Mouse (Mus musculus): ENCODE measurements at regions not wholly inside any gene's neighbourhood (a gene's known extent, or its start where the extent isn't known, plus 50 kb on each side); places are given as distances from the start of the nearest gene placed in this dataset.

- no peak for DNase-seq (ENCODE audit: extremely low spot score, low spot score)
Measured at GRCm38 (mm10) chr1:91734731-91735130, 66.5 kb upstream of the Twist2 start.

DNA sequence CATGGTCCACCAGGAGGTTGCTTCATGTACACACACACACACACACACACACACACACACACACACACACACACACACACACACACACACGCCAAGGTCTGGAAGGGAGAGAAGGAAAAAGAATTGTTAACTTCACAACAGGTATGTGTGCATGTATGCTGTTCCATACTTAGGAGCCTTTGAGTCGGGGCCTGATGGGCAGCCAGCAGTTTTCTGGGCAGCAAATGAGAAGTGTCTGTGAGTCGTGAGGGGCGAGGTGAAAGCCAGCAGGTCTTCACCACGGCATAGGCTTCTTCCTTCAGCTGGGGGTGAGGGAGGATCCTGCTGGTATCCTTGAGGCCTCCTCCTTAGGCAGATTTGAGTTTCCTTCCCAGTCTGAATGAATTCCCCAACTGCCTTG lies 65.8 kb upstream of the Twist2 start:
- no peak for DNase-seq (ENCODE audit: extremely low spot score, low spot score)

GRCm38 (mm10) chr1:91740661-91741060 lies 60.6 kb upstream of the Twist2 start:
- DNase-seq (ENCODE audit: extremely low spot score, low spot score): no peak

DNA sequence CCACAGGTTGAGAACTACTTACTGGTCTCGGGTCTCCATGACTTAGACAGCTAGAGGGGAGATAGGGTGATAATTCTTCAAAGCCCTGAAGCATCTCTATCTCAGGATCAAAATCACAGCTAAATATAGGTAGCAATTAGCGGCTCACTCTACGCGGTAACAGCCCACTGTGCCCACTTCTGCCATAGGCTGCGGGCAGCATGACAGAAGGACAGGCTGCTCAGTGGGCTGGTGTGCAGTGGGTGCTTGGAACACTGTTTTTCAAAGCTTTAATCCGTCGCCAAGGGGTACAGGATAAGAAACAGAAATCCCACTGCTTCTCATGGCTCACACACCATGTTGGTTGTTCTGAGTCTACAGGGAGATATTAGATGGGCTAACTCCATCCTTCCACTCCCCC lies 59.2 kb upstream of the Twist2 start:
- DNase-seq (ENCODE audit: extremely low spot score, low spot score): no peak

- no peak for DNase-seq (ENCODE audit: extremely low spot score, low spot score)
Measured at GRCm38 (mm10) chr1:91742914-91743313, 58.3 kb upstream of the Twist2 start.

- DNase-seq (ENCODE audit: extremely low spot score, low spot score): no peak
Measured at GRCm38 (mm10) chr1:91744076-91744475, 57.2 kb upstream of the Twist2 start.

- DNase-seq (ENCODE audit: extremely low spot score, low spot score): no peak
Measured at GRCm38 (mm10) chr1:91744701-91745100, 56.6 kb upstream of the Twist2 start.

- DNase-seq (ENCODE audit: extremely low spot score, low spot score): no peak
Measured at GRCm38 (mm10) chr1:91747583-91747982, 53.7 kb upstream of the Twist2 start.
